Mouse (Mus musculus) liver, embryonic 13.5 days (tissue): ENCODE data around the gene Parp4. TPM values are rescaled to one million over a fixed set of nuclear protein-coding genes. Genes with fewer than 3 reads are reported as not detected.

Experiments
- ATAC-seq: fragments of 200-750 bp; cut with Nextera tagmentation; 2 replicates; pipeline ENCODE4 v1.8.0; 2017; ENCODE audit warnings: low read depth, mild to moderate bottlenecking, moderate number of reproducible peaks, moderate library complexity
- DNase-seq: peaks from one replicate; pipeline ENCODE4 v3.0.0; 2022
- H3K27ac ChIP-seq: fragments of 300-500 bp; sonication (generic); 2 replicates; pipeline ENCODE4 v1.5.1; 2015; ENCODE audit warnings: moderate library complexity, mild to moderate bottlenecking, inconsistent platforms
- H3K27me3 ChIP-seq: fragments of 300-500 bp; sonication (generic); 2 replicates; pipeline ENCODE4 v1.6.1; 2015; ENCODE audit warnings: mild to moderate bottlenecking, inconsistent platforms
- H3K36me3 ChIP-seq: fragments of 300-500 bp; sonication (generic); 2 replicates; pipeline ENCODE4 v1.6.1; 2015; ENCODE audit warnings: mild to moderate bottlenecking, inconsistent platforms
- H3K4me1 ChIP-seq: fragments of 300-500 bp; sonication (generic); replicated peaks from 2 replicates; pipeline ENCODE4 v1.6.1; 2015; ENCODE audit warnings: inconsistent platforms
- H3K4me2 ChIP-seq: fragments of 300-500 bp; sonication (generic); 2 replicates; pipeline ENCODE4 v1.6.1; 2015; ENCODE audit warnings: inconsistent platforms, mild to moderate bottlenecking, moderate library complexity
- H3K4me3 ChIP-seq: fragments of 300-500 bp; sonication (generic); replicated peaks from 2 replicates; pipeline ENCODE4 v1.5.1; 2015; ENCODE audit warnings: mild to moderate bottlenecking, inconsistent platforms
- H3K9ac ChIP-seq: fragments of 300-500 bp; sonication (generic); 2 replicates; pipeline ENCODE4 v1.6.1; 2015; ENCODE audit warnings: mild to moderate bottlenecking, inconsistent platforms
- H3K9me3 ChIP-seq: fragments of 300-500 bp; sonication (generic); replicated peaks from 2 replicates; pipeline ENCODE4 v1.6.1; 2016; ENCODE audit warnings: inconsistent platforms
- WGBS: fragments of 180-500 bp; shearing (Covaris S2); methylation state at CpG from one replicate; pipeline ENCODE4 v1.1.7; 2015; ENCODE audit not compliant: insufficient replicate concordance; 5-methylcytosine and 5-hydroxymethylcytosine counted together
- polyA plus RNA-seq: library from polyadenylated mRNA; unstranded; fragments of >200 nt; fragmentation: Nextera tagmentation; extraction: Ambion mirVana; gene quantifications from 2 replicates; pipeline ENCODE4 v1.2.1, GENCODE M21; 2015

Gene Parp4
- polyA plus RNA-seq, result 1.5 and 2.0 TPM in 2 replicates

DNA sequence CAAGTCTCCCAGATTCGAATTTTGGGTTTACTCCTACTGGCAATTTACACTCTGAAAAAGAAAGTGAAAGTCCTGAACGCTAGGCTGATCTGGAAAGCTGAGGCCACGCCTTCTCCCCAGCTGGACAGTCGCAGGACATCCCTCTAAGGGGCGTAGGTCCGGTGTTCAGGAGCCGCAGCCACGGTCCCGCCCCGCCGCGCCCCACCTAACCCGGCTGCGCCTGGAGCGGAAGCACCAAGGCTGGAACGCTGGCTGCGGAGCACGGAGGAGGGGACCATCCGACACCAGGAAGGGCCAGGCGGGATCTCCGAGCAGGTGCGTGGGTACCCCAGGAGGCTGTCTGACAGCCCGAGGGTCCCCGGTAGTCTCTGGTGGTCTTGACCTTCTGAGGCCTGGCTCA is at the start of gene Parp4, which contains the start of gene Cenpj:
TSS of gene Parp4 (plus strand) at position 204 of the 400 bp plus-strand sequence.
TSS of gene Cenpj (minus strand) at position 10 of the 400 bp plus-strand sequence.
- WGBS, result under 1% methylated on average over 24 of the region's 24 CpGs
- Histone ChIP-seq H3K4me3 (peak within 1 kb of the TSS; percentile 67), H3K4me1 (peaks cover 34% of the 10 kb centered on the region), H3K27ac (peak within 1 kb of the TSS; percentile 13), H3K27me3 (no peaks in the 10 kb centered on the region), H3K36me3 (no peaks in the 10 kb centered on the region), H3K4me2 (peak within 1 kb of the TSS; percentile 75), H3K9ac (peak within 1 kb of the TSS; percentile 66), H3K9me3 (no peaks in the 10 kb centered on the region)
- ATAC-seq (peak; percentile 81), DNase-seq (peak; percentile 89)

- 68% methylated on average over 2 of the region's 2 CpGs for WGBS
- Histone ChIP-seq H3K4me1 (no peaks in the 10 kb centered on the region), H3K9me3 (no peaks in the 10 kb centered on the region), H3K9ac (no peak overlapping the region), H3K36me3 (peaks cover 29% of the 10 kb centered on the region), H3K4me2 (no peak overlapping the region), H3K27me3 (no peaks in the 10 kb centered on the region), H3K4me3 (no peak overlapping the region), H3K27ac (no peak overlapping the region)
- DNase-seq (no peak), ATAC-seq (no peak)
These were observed 44.6 kb upstream of the Parp4 start for GRCm38 (mm10) chr14:56530788-56531187.

DNA sequence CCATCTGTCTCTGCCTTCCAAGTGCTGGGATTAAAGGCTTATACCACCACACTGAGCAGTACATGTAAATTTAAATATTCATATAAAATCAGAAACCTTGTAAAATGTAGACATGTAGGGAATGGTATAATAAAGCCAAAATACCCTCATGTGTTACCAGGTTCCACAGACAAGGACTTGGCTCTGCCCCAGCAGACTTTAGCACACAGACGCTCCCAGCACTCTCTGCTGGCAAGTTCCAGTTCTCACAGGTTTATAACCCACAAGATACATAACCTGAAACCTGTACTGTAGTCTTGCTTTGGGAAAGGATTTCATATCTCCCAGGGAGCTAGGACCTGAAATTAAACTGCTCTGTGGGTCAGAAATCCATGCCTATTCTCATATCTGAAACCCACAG is 30.5 kb upstream of the Parp4 start:
- H3K27me3 ChIP-seq, result no peaks in the 10 kb centered on the region
- no peaks in the 10 kb centered on the region for H3K9me3 ChIP-seq
- H3K36me3 ChIP-seq, result peaks cover 7% of the 10 kb centered on the region; the same call in 1 of the 2 replicates
- ATAC-seq (no peak), DNase-seq (no peak)
- no peak overlapping the region for H3K9ac ChIP-seq
- H3K4me2 ChIP-seq, result no peak overlapping the region
- no peak overlapping the region for H3K4me3 ChIP-seq
- H3K4me1 ChIP-seq, result no peaks in the 10 kb centered on the region
- H3K27ac ChIP-seq, result no peak overlapping the region
- 74% methylated on average over 1 of the region's 1 CpGs for WGBS

GRCm38 (mm10) chr14:56545491-56545890 is 29.9 kb upstream of the Parp4 start:
- H3K4me2 ChIP-seq, result no peak overlapping the region
- no peaks in the 10 kb centered on the region for H3K4me1 ChIP-seq
- ATAC-seq (no peak), DNase-seq (no peak)
- no peaks in the 10 kb centered on the region for H3K27me3 ChIP-seq
- H3K9me3 ChIP-seq, result no peaks in the 10 kb centered on the region
- peaks cover 7% of the 10 kb centered on the region; the same call in 1 of the 2 replicates for H3K36me3 ChIP-seq
- H3K27ac ChIP-seq, result no peak overlapping the region
- 78% methylated on average over 4 of the region's 4 CpGs for WGBS
- no peak overlapping the region for H3K9ac ChIP-seq
- no peak overlapping the region for H3K4me3 ChIP-seq

GRCm38 (mm10) chr14:56550960-56551359 is 24.5 kb upstream of the Parp4 start:
- Histone ChIP-seq H3K36me3 (peaks cover 28% of the 10 kb centered on the region), H3K27ac (no peak overlapping the region), H3K9ac (no peak overlapping the region), H3K4me2 (no peak overlapping the region), H3K27me3 (no peaks in the 10 kb centered on the region), H3K4me1 (no peaks in the 10 kb centered on the region), H3K9me3 (no peaks in the 10 kb centered on the region), H3K4me3 (no peak overlapping the region)
- 71% methylated on average over 4 of the region's 4 CpGs for WGBS
- DNase-seq (no peak), ATAC-seq (no peak)

DNA sequence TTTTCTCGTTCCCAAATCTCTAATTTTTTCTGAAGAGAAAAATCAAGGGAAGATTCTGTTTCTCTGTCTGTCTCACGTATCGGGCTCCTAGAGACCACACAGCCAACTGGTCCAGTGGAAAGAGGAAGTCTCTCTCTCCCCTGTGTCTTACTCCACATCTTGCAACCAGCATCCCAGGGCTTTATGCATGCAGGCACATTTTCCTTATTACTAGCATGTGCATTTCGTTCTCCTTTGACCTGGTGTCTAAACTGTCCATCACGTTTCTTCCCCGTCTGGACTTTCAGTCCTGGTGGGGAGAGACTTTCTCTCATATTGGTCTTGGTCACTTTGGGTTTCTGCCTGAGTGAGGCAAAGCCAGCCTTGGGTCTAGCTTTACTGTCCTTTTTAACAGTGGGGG is 22.5 kb upstream of the Parp4 start:
- H3K9me3 ChIP-seq, result no peaks in the 10 kb centered on the region
- no peaks in the 10 kb centered on the region for H3K4me1 ChIP-seq
- no peak overlapping the region for H3K9ac ChIP-seq
- no peak overlapping the region for H3K4me3 ChIP-seq
- H3K27ac ChIP-seq, result no peak overlapping the region
- peaks cover 33% of the 10 kb centered on the region for H3K36me3 ChIP-seq
- H3K27me3 ChIP-seq, result no peaks in the 10 kb centered on the region
- no peak for ATAC-seq
- no peak overlapping the region for H3K4me2 ChIP-seq
- no peak for DNase-seq
- WGBS, result 82% methylated on average over 6 of the region's 6 CpGs

DNA sequence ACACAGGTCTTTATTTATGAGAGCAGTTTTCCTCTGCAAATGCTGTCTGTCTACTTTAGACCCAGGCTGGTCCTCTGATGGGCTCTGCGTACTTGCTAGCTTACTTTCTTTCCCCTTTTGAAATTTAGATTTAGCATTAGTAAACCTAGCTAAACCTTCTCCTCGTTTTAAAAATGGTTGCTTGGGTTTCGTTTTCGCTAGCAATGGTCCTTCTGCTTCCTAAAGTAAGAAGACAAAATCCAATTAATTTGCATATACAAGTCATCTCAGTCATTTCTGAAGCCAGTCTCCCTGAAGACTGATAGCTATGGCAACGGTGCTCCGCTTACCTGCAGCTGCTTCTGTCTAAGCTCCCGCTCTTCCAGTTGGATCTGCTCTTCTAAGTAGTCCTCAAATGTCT is 22.1 kb upstream of the Parp4 start:
- Histone ChIP-seq H3K4me2 (no peak overlapping the region), H3K36me3 (peaks cover 36% of the 10 kb centered on the region), H3K4me1 (no peaks in the 10 kb centered on the region), H3K4me3 (no peak overlapping the region), H3K9ac (no peak overlapping the region), H3K27ac (no peak overlapping the region), H3K27me3 (no peaks in the 10 kb centered on the region), H3K9me3 (no peaks in the 10 kb centered on the region)
- DNase-seq, result no peak
- 89% methylated on average over 7 of the region's 7 CpGs for WGBS
- ATAC-seq, result no peak

DNA sequence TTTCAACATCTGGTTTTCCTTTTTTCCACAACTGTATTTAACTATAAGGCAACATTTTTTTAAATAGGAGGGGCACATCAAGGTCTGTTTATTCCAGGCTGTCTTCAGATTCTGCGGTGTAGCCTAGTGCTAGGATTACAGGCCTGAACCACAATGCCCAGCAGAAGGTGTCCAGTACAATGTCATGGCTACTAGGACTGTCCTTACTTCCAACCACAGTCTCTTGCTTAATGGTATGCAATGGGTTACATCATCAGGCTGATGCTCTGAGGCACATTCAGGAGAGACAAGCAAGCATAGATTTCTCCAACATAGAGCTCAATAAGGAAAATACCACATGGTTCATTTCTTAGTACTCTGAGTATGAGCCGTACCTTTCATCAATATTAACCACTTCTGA is 20.7 kb upstream of the Parp4 start:
- Histone ChIP-seq H3K9ac (no peak overlapping the region), H3K36me3 (peaks cover 39% of the 10 kb centered on the region), H3K27ac (no peak overlapping the region), H3K4me2 (no peak overlapping the region), H3K27me3 (no peaks in the 10 kb centered on the region), H3K4me1 (no peaks in the 10 kb centered on the region), H3K9me3 (no peaks in the 10 kb centered on the region), H3K4me3 (no peak overlapping the region)
- no peak for ATAC-seq
- WGBS, result 85% methylated on average over 2 of the region's 2 CpGs
- no peak for DNase-seq

GRCm38 (mm10) chr14:56559134-56559533 is 16.3 kb upstream of the Parp4 start:
- Histone ChIP-seq H3K27ac (no peak overlapping the region), H3K9ac (no peak overlapping the region), H3K4me2 (no peak overlapping the region), H3K9me3 (no peaks in the 10 kb centered on the region), H3K4me1 (no peaks in the 10 kb centered on the region), H3K27me3 (no peaks in the 10 kb centered on the region), H3K4me3 (no peak overlapping the region), H3K36me3 (peaks cover 27% of the 10 kb centered on the region)
- no peak for DNase-seq
- no peak for ATAC-seq
- 75% methylated on average over 3 of the region's 3 CpGs for WGBS

DNA sequence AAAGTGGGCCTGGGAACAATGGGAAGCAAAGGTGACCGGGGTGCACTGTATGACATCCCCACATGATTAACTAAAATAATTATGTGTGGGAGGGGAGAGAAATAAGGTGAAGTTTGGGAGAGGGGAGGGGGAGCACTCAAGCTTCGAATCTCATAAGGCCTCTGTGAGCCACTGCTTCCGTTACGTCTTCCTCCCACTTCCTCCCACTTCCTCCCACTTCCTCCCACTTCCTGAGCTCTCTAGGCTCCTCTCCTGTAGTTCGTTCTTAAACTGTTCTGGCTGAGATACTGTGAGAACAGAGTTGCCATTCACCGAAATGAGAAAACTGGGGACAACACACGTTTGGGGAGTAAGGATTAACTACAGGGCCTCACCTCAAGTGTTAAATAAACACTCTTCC is 7.9 kb upstream of the Parp4 start:
- Histone ChIP-seq H3K9ac (no peak overlapping the region), H3K9me3 (no peaks in the 10 kb centered on the region), H3K4me2 (no peak overlapping the region), H3K4me1 (peaks cover 36% of the 10 kb centered on the region), H3K27me3 (no peaks in the 10 kb centered on the region), H3K36me3 (peaks cover 12% of the 10 kb centered on the region), H3K4me3 (no peak overlapping the region), H3K27ac (no peak overlapping the region)
- 37% methylated on average over 7 of the region's 7 CpGs for WGBS
- no peak for DNase-seq
- ATAC-seq, result no peak

DNA sequence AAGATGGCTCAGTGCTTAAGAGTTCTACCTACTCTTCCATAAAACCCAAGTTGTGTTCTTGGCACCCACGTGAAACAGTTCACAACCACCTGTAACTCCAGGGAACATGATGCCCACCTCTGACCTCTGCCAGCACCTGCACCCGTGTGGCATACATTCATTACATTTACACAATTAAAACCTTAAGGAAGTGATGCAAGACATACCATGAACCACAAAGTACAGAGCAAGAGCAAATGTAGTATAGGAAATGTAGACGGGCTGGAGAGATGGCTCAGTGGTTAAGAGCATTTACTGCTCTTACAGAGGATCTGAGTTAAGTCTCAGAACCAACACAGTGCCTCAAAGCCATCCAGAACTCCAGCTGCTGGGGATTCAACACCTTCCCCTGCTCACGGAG is 6.4 kb upstream of the Parp4 start:
- Histone ChIP-seq H3K9ac (no peak overlapping the region), H3K4me2 (no peak overlapping the region), H3K27ac (no peak overlapping the region), H3K27me3 (no peaks in the 10 kb centered on the region), H3K36me3 (no peaks in the 10 kb centered on the region; the same call in 1 of the 2 replicates), H3K4me1 (peaks cover 38% of the 10 kb centered on the region), H3K9me3 (no peaks in the 10 kb centered on the region), H3K4me3 (no peak overlapping the region)
- no peak for ATAC-seq
- WGBS, result 57% methylated on average over 4 of the region's 4 CpGs
- DNase-seq, result no peak

DNA sequence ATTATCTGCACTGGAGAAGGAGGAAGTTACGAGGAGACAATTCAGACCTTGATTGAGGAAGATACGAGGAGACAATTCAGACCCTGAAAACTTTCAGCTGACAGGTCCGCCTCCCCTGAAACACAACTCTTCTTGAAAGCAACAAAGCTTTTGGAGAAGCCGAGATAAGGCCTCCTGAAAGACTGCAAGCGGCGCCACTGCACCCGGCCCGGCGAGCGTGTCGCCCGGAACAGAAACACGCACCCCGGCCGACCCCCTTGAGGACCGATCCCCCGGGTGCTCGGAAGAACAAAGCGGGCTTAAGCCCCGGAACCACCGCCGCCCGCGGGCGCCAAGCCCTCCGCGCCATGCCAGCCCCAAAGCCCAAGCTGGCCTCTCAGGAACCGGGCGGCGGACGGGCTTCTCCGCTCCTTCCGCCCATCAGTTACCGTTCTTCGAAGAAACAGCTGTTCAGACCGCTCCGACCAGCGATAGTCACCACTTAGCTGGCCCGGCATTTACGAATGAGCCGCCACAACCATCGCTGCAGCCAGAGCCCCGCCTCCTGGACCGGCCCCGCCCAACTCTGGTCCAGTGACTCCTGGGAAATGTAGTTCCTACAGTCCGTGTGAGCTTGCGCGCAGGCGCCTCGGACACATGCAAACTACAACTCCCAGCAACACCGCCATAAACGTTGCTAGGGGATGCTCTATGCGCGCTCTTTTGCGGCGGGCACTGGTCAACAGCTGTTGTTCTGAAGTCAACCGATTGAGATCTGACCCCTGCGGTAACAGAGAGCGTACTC is 3.9 kb upstream of the Parp4 start:
- H3K4me3 ChIP-seq, result peak overlapping the region; percentile 89
- no peaks in the 10 kb centered on the region for H3K36me3 ChIP-seq
- H3K27me3 ChIP-seq, result no peaks in the 10 kb centered on the region
- H3K4me2 ChIP-seq, result peak overlapping the region; percentile 80
- H3K9ac ChIP-seq, result peak overlapping the region; percentile 91
- under 1% methylated on average over 59 of the region's 59 CpGs for WGBS
- H3K4me1 ChIP-seq, result peaks cover 60% of the 10 kb centered on the region
- peak; percentile 97 for DNase-seq
- no peaks in the 10 kb centered on the region for H3K9me3 ChIP-seq
- ATAC-seq, result peak; percentile 95
- peak overlapping the region; percentile 97 for H3K27ac ChIP-seq
